Mouse (Mus musculus) ovary, adult 18-20 months (tissue): Measurements from ENCODE around the gene Disp1.

ENCODE experiments used
- DNase-seq: peaks from one replicate; pipeline ENCODE4 v3.0.0; 2022; ENCODE audit warnings: low spot score, mixed read lengths

The Disp1 gene

GRCm38 (mm10) chr1:183163512-183164189 lies 57.7 kb downstream of the Disp1 start:
- DNase-seq = no peak

- no peak for DNase-seq
Observed at GRCm38 (mm10) chr1:183161057-183161456, 60.3 kb downstream of the Disp1 start.

GRCm38 (mm10) chr1:183160188-183160587 lies 61.1 kb downstream of the Disp1 start:
- DNase-seq = no peak

GRCm38 (mm10) chr1:183159183-183159582 lies 62.1 kb downstream of the Disp1 start:
- DNase-seq = no peak

GRCm38 (mm10) chr1:183155600-183155999 lies 65.7 kb downstream of the Disp1 start:
- no peak for DNase-seq

GRCm38 (mm10) chr1:183154296-183155204 lies 66.8 kb downstream of the Disp1 start:
- no peak for DNase-seq

- no peak for DNase-seq
Observed at GRCm38 (mm10) chr1:183153354-183153753, 68.0 kb downstream of the Disp1 start.

- no peak for DNase-seq
Observed at GRCm38 (mm10) chr1:183151510-183152319, 69.6 kb downstream of the Disp1 start.

GRCm38 (mm10) chr1:183150379-183150840 lies 70.9 kb downstream of the Disp1 start:
- DNase-seq = no peak

- DNase-seq = no peak
Observed at GRCm38 (mm10) chr1:183149571-183150105, 71.7 kb downstream of the Disp1 start.

GRCm38 (mm10) chr1:183147438-183147841 lies 73.9 kb downstream of the Disp1 start:
- no peak for DNase-seq

- DNase-seq = no peak
Observed at GRCm38 (mm10) chr1:183146795-183147194, 74.5 kb downstream of the Disp1 start.

- no peak for DNase-seq
Observed at GRCm38 (mm10) chr1:183146102-183146735, 75.1 kb downstream of the Disp1 start.

- DNase-seq = no peak
Observed at GRCm38 (mm10) chr1:183144602-183145205, 76.6 kb downstream of the Disp1 start.

GRCm38 (mm10) chr1:183143246-183143645 lies 78.1 kb downstream of the Disp1 start:
- DNase-seq = no peak

- DNase-seq = no peak
Observed at GRCm38 (mm10) chr1:183142566-183142965, 78.8 kb downstream of the Disp1 start.

- DNase-seq = no peak
Observed at GRCm38 (mm10) chr1:183141329-183141728, 80.0 kb downstream of the Disp1 start.

GRCm38 (mm10) chr1:183140511-183141268 lies 80.6 kb downstream of the Disp1 start:
- DNase-seq = no peak

- no peak for DNase-seq
Observed at GRCm38 (mm10) chr1:183138088-183138487, 83.2 kb downstream of the Disp1 start.

GRCm38 (mm10) chr1:183134427-183134826 lies 86.9 kb downstream of the Disp1 start:
- no peak for DNase-seq
